Mouse (Mus musculus): ENCODE measurements around the gene Mras. TPM values are rescaled to one million over a fixed set of nuclear protein-coding genes. Genes with fewer than 3 reads are reported as not detected.

Mras gene
- total RNA-seq, 1 experiment from 2014 or later, result 39.2 TPM

DNA sequence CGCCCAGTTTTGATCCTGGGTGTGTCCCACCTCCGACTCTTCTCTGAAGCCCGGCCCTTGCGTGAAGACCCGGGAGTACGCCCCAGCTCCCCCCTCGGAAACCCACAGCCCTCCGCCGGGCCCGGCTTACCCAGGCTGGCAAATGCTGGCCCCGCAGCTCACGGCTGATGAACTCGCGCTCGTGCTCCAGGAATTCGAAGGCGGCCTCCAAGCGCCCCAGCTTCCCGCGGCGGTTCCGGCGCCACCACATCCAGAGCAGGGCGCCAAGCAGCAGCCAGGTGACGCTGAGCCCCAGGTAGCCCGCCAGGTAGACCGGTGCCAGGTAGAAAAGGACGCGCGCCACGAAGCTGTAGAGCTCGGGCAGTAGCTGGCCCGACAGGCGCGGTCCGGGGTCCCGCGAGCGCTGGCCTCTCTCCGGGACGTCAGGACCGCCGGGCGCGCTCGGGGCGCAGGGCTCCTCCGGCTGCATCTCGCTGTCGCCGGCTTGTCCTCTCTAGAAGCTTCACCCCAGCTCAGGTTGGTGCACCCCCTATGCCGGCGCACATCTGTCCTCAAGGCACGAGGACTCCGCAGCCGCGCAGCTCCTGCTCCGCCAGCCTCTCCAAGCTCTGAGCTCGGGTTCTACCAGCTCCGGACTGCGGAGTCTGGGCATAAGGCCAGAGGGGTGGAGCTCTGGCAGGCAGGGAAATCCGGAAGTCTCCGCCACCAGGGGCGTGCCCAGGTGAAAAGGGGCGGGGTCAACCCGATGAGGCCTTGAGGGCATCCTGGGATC, 79.1 kb downstream of the Mras start, which contains the start of gene Esyt3:
Gene Esyt3, minus strand, starts transcription at position 637 of the 772 bp plus-strand sequence.
- peak; percentile 72 for DNase-seq

DNA sequence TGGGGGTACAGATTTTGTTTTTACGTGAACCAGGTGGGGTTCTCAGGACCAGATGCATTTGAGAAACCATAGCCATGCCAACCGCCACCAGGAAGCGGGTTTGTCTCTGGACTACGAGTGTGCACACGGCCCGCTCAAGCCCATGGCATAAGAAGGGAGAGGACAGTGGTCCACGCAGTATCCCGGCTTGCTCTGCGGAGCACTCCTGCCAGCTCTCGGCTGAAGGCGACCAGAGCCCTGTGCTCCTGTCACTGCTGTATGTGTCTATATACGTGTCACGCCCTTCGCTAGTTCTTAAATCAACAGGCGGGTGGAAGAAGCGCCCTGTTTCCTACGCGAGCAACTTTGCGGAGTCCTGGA, 79.6 kb downstream of the Mras start:
- DNase-seq, result no peak

DNA sequence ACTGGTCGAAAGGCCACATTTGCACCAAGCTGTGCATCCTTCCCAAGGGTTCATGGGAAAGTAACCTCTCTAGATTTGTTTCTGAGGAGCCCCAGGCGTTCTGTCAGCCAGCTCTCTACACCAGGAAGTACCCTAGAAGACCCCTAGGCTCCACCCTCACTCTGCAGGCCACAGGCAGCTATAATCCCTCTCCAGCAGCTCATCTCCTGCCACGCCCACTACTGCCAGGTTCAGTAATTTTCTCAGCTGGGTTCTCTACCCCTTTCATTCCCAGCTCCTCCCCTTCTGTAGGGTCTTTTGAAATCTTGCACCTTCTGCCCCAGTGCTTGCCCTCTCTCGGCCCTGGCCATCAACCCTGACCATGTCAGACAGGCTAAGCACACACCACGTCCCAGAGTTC, 81.2 kb downstream of the Mras start:
- no peak for DNase-seq

DNA sequence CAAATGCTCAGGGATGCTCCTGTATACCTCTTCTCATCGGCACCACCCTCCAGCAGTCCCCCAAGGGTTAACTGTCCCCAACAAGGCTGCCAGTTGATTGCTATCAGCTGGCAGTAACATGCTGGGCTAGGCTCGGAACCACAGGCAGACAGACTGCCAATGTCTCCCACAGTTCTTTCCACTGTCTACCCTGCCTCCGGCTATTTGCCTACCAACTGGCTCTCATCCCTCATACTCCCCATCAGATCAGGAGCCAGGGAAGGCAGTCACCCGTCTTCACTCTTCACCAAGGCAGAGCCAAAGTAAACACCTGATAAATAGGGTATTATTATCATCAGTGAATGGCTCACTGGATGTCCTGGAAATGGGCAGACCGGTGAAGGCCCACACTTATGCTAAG, 82.4 kb downstream of the Mras start:
- DNase-seq, result no peak

DNA sequence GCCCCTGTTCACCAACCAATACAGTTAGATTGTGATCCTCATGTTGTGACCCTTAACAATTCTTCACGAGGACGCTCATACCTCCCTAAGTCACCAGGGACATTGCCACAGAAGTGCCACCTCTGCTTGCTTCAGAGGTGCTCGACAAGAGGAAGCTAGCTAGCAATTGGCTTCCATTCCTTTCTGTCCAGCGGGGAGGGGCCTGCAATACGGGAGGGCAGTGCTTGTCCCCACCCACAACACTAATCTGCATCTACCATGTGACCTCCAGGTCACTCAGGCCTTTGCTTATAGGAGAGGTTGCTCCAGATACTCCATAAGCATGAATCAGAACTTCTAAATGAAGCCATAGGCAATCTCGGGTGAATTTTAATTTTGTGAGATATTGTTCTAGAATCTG, 83.8 kb downstream of the Mras start:
- no peak for DNase-seq

DNA sequence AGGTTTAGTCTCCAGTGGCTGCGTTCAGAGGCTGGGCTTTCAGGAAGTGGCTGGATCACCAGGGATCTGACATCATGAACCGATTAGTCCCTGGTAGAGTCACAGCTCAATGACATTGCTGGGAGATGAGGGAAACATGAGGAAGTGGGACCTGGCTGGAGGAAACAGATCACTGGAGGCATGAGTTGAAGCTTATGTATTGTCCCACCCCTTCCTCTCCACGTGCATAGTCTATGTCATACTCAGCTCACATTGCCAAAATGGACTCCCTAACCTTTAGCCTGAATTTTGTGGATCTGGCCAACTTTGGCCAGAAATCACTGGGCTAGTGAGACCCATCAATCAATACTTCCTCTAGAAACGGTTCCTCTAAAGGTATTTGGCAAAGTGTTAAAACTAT, 84.2 kb downstream of the Mras start:
- no peak for DNase-seq

DNA sequence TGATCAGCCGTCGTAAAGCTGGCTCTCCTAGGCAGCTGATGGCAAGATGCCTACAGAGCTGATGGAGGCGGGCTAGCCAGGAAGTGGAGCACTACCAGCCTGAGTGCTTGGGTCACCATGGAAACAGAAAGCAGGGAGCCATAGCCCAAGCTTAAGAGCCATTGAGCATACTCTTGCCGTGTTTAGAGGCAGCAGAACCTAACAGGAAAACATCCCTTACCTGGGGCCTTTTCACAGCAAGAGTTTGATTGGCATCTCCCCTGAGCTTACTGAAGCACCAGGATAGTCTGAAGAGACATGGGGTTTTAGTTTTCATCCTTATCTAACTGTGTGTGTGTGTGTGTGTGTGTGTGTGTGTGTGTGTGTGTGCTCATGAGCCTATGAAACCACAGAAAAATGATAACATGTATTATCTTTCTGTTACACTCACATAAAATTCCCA, 91.8 kb downstream of the Mras start:
- no peak for DNase-seq

DNA sequence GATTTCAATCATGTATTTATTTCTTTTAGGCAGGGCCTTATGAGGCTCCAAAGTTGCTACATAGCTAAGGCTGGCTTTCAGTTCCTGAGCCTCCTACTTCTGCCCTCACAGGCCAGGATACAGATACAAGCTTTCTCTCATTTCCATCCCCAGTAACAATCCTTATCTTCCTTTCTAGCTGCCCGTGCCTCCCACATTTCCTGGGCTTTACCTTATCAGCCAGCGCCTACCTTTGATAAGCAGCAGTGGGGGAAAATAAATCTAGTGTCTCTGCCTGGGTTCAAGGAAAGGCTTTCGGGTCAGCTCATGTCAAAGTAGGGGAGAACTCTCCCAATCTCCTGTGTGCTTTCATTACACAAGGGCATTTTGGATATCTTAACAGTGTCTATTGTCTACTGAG, 95.6 kb downstream of the Mras start:
- no peak for DNase-seq

DNA sequence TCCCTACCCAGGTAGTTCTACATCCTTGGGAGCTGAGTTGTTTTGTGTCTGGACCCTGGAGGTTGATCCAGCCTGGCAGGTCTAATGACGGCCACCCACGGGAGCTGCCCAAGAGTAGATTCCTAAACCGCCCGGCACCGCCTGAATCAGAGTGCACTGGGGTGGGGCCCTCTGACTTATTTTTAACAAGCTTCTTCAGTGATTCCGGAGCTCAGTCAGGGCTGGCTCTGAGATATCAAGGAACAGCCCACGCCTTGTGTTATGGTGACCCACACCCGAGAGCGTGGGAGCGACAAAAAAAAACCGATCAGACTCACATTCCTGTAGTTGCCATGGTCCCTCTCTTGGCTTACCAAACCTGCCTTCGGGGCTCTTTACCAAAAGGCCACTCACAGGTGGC, 97.1 kb downstream of the Mras start:
- no peak for DNase-seq

DNA sequence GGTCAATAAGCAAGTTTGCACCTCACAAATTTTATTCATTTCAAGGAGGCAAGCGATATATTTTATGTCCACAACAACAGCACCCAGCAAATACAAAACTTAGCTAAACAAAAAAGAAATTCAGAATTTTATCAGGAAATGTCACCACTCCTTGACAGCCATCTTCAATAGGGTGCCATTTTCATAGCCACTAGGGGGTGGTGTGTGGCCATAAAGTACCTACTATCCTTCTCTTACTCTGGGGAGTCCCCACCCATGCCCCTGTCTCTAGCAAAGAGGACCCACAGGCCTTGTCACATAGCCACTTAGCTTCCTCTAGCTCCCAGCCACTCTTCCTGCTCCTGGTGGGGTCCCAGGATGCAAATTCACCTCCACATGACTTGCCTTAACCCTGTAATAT, 98.0 kb downstream of the Mras start:
- no peak for DNase-seq

DNA sequence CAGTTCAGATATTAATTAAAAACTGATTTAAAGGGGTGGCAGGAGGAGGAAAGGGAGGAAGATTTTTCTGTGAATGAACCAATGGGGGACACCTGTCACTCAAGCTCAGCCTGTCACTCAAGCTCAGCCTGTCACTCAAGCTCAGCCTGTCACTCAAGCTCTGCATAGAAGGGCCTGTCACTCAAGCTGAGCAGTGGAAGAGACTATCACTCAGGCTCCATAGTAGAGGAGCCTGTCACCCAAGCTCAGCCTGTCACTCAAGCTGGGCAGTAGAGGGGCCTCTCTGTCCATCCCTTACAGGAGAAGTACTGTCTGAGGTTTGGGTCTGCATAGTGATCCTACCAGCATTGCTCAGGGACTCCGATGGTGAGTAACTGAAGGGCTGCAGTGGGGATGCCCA, 98.9 kb downstream of the Mras start:
- DNase-seq, result no peak

DNA sequence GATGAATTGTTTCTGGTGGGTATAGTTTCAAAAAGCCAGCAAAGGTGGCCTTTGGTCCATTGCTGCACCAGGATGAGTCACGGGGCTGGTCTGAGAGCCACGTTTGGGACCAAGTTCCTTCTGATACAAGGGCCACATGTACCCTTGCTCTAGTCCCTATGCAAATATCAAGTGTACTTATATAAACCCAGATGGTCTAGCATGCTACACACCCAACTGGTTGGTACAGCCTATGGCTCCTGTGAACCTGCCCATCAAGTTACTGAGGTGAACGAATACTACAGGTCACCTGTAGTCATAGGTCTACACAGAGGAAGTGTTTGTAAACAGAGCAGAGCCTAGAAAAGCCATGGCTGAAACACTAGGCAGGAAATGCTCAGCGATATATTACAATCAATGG, 100.6 kb downstream of the Mras start:
- no peak for DNase-seq

Other genes with a start within 250 kb of the Mras start
- not detected in 2 replicates for gene Faiml, start 200.1 kb downstream of the Mras start, total RNA-seq (2021)
- gene Cep70, start 194.0 kb downstream of the Mras start, total RNA-seq (2021), result 8.4 and 9.9 TPM in 2 replicates
- gene Esyt3, start 78.8 kb downstream of the Mras start, total RNA-seq (2021), result 0.44 and 0.71 TPM in 2 replicates
- gene Nme9, start 14.1 kb upstream of the Mras start, total RNA-seq (2021), result not detected in 2 replicates
- 25.3 and 28.9 TPM in 2 replicates for gene Armc8, start 131.5 kb upstream of the Mras start, total RNA-seq (2021)
- gene Dbr1, start 138.4 kb upstream of the Mras start, total RNA-seq (2021), result 15.4 and 15.6 TPM in 2 replicates
- gene A4gnt, start 175.1 kb upstream of the Mras start, total RNA-seq (2021), result not detected in 2 replicates
- 5.1 TPM in 2 replicates for gene Dzip1l, start 192.1 kb upstream of the Mras start, total RNA-seq (2021)